Mouse (Mus musculus) liver, adult 2 months (tissue): ENCODE data around the gene Brd4.

Source experiments
- CTCF ChIP-seq: fragments of 200-500 bp; IDR thresholded peaks from 2 replicates; pipeline ENCODE4 v1.5.1; 2011; ENCODE audit warnings: low read depth, low read length, control low read depth
- POLR2A ChIP-seq: fragments of 200-500 bp; IDR thresholded peaks from 2 replicates; pipeline ENCODE4 v1.6.1; 2011; ENCODE audit warnings: low read length, control low read depth; ENCODE audit not compliant: insufficient read depth; ENCODE audit errors: extremely low read depth

GRCm38 (mm10) chr17:32285138-32285670, 682 bp upstream of the Brd4 start:
- TF ChIP-seq CTCF (no peak), POLR2A (no peak)
